Mouse (Mus musculus): ENCODE data around the gene Hbp1. TPM values are rescaled to one million over a fixed set of nuclear protein-coding genes. Genes with fewer than 3 reads are reported as not detected.

The Hbp1 gene
- polyA plus RNA-seq, 1 experiment from 2014 or later = 133 TPM

- H3K4me3 ChIP-seq (replicated peaks) = no peak overlapping the region
- H3K4me2 ChIP-seq = no peak overlapping the region
- H3K27ac ChIP-seq = no peak overlapping the region
- WGBS = 95% methylated on average over 3 of the region's 3 CpGs
- no peak overlapping the region for H3K9ac ChIP-seq (replicated peaks)
- H3K9me3 ChIP-seq = no peaks in the 10 kb centered on the region
- no peaks in the 10 kb centered on the region for H3K4me1 ChIP-seq (replicated peaks)
- no peaks in the 10 kb centered on the region for H3K27me3 ChIP-seq
- no peak for ATAC-seq (ENCODE audit: insufficient number of reproducible peaks, insufficient read depth, low FRiP score, low TSS enrichment, low read depth)
- peaks cover 85% of the 10 kb centered on the region for H3K36me3 ChIP-seq
Observed at GRCm38 (mm10) chr12:31931818-31932217, 18.5 kb downstream of the Hbp1 start.

DNA sequence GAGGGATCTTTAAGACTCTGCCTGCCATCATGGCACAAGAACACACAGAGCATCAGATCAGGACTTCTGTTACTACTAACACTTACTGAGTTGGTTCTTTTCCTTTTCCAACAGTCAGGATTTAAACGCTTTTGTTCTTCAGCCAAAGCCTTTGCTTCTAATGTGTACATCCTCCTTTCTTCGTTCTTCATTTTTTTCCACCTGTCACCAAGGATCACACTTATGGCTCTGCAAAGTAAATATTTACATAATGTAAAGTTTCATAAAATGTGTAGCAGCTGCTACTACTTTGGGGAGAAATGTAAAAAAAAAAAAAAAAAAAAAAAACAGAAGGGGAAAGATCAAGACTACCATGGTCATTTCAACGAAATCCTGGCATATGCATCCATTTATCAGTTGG is 21.8 kb downstream of the Hbp1 start:
- H3K4me3 ChIP-seq (replicated peaks) = no peak overlapping the region
- no peak for ATAC-seq (ENCODE audit: insufficient number of reproducible peaks, insufficient read depth, low FRiP score, low TSS enrichment, low read depth)
- H3K4me2 ChIP-seq = no peak overlapping the region
- no peak overlapping the region for H3K9ac ChIP-seq (replicated peaks)
- 0 out of 2 replicates have a peak, but pooled peaks cover 3% of the 10 kb centered on the region for H3K4me1 ChIP-seq (replicated peaks)
- WGBS = 91% methylated on average over 3 of the region's 3 CpGs
- no peaks in the 10 kb centered on the region for H3K27me3 ChIP-seq
- H3K9me3 ChIP-seq = no peaks in the 10 kb centered on the region
- H3K36me3 ChIP-seq = peaks cover 85% of the 10 kb centered on the region
- no peak overlapping the region for H3K27ac ChIP-seq

- Histone ChIP-seq H3K36me3 (peaks cover 75% of the 10 kb centered on the region), H3K27ac (no peak overlapping the region), H3K4me2 (no peak overlapping the region), H3K27me3 (no peaks in the 10 kb centered on the region), H3K4me3 (replicated peaks) (no peak overlapping the region), H3K9ac (replicated peaks) (no peak overlapping the region), H3K4me1 (replicated peaks) (peaks cover 7% of the 10 kb centered on the region; the same call in 1 of the 2 replicates), H3K9me3 (no peaks in the 10 kb centered on the region)
- 67% methylated on average over 4 of the region's 4 CpGs for WGBS
- ATAC-seq (ENCODE audit: insufficient number of reproducible peaks, insufficient read depth, low FRiP score, low TSS enrichment, low read depth) = no peak; the same call in 1 of the 2 replicates
Observed at GRCm38 (mm10) chr12:31926661-31927061, 23.7 kb downstream of the Hbp1 start.

DNA sequence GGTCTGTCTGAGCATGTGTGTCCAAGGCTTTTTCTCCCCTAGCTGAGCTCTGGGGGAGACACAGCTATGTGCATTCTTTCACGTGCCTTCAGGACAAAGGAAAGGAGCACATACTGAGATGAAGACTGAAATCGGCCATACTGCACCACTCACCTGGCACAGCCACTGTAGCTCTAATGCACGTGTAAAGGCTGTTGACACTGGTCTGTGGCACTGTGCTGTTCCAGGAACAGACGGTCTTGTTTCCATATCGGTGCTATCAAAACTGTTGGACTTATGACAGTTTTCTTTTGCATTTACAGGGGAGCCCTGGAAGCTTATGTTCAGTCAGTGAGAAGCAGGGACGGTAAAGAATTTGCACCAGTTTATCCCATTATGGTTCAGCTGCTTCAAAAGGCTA is 25.0 kb downstream of the Hbp1 start:
- Histone ChIP-seq H3K4me1 (replicated peaks) (peaks cover 7% of the 10 kb centered on the region; the same call in 1 of the 2 replicates), H3K36me3 (peaks cover 70% of the 10 kb centered on the region), H3K9ac (replicated peaks) (no peak overlapping the region), H3K27ac (0 out of 2 replicates have a peak overlapping the region, but pooled peaks have one; percentile 5), H3K9me3 (no peaks in the 10 kb centered on the region), H3K4me3 (replicated peaks) (no peak overlapping the region), H3K4me2 (no peak overlapping the region), H3K27me3 (no peaks in the 10 kb centered on the region)
- 80% methylated on average over 6 of the region's 6 CpGs for WGBS
- ATAC-seq (ENCODE audit: insufficient number of reproducible peaks, insufficient read depth, low FRiP score, low TSS enrichment, low read depth) = no peak

- WGBS = 88% methylated on average over 3 of the region's 3 CpGs
- Histone ChIP-seq H3K36me3 (peaks cover 69% of the 10 kb centered on the region), H3K9ac (replicated peaks) (no peak overlapping the region)
Observed at GRCm38 (mm10) chr12:31924135-31924534, 26.2 kb downstream of the Hbp1 start.

GRCm38 (mm10) chr12:31920464-31921405 is 29.6 kb downstream of the Hbp1 start:
- Histone ChIP-seq H3K27ac (no peak overlapping the region), H3K9me3 (no peaks in the 10 kb centered on the region), H3K9ac (replicated peaks) (no peak overlapping the region), H3K36me3 (peaks cover 51% of the 10 kb centered on the region), H3K4me2 (no peak overlapping the region), H3K27me3 (no peaks in the 10 kb centered on the region), H3K4me3 (replicated peaks) (no peak overlapping the region), H3K4me1 (replicated peaks) (peaks cover 7% of the 10 kb centered on the region; the same call in 1 of the 2 replicates)
- WGBS = 87% methylated on average over 18 of the region's 18 CpGs
- no peak for ATAC-seq (ENCODE audit: insufficient number of reproducible peaks, insufficient read depth, low FRiP score, low TSS enrichment, low read depth)

More at GRCm38 (mm10) chr12:31924135-31924534, 26.2 kb downstream of the Hbp1 start:
- Histone ChIP-seq H3K9me3 (no peaks in the 10 kb centered on the region), H3K4me3 (replicated peaks) (no peak overlapping the region), H3K4me1 (replicated peaks) (peaks cover 7% of the 10 kb centered on the region; the same call in 1 of the 2 replicates), H3K27ac (no peak overlapping the region), H3K4me2 (no peak overlapping the region), H3K27me3 (no peaks in the 10 kb centered on the region)
- no peak for ATAC-seq (ENCODE audit: insufficient number of reproducible peaks, insufficient read depth, low FRiP score, low TSS enrichment, low read depth)

DNA sequence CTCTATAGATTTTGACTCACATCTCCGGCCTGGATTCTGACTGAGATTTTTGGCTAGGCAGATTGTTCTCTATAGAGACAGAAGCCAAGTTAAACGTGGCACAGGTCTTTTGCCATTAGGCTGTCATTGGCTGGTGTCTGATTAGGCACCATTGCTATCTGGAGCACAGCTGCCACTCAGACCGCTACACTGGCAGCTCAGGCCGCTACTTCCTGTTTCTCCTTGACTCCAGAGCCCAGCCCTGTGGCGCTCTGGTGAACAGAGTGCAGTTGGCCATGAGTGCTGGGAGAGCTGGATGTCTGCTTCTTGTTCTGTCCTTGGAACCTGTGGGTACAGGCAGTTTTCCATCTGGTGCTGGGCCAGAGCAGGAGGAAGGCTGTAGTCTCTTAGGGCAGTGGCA is 33.1 kb downstream of the Hbp1 start:
- Histone ChIP-seq H3K36me3 (peaks cover 26% of the 10 kb centered on the region), H3K4me1 (replicated peaks) (no peaks in the 10 kb centered on the region), H3K27me3 (no peaks in the 10 kb centered on the region), H3K4me3 (replicated peaks) (no peak overlapping the region), H3K9me3 (no peaks in the 10 kb centered on the region), H3K27ac (no peak overlapping the region), H3K9ac (replicated peaks) (no peak overlapping the region), H3K4me2 (no peak overlapping the region)
- WGBS = 80% methylated on average over 5 of the region's 5 CpGs
- ATAC-seq (ENCODE audit: insufficient number of reproducible peaks, insufficient read depth, low FRiP score, low TSS enrichment, low read depth) = peak; percentile 56; the same call in 1 of the 2 replicates

DNA sequence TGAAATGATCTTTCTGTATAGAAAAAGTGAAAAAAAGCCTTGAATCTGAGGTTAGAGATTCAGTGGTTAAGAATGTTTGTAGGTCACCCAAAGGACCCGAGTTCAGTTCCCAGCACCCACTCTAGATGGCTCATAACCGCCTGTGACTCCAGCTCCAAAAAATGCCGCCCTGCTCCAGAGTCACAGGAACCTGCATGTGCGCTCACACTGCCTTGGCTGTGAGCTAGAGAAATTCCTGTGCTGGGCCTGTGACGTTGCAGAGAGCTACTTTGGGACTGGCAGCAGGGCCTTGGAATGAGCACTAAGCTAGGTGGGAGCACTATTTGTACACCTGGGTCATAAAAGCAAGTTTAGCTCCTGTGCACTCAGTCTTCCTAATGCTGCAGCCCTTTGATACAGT is 33.6 kb downstream of the Hbp1 start:
- 94% methylated on average over 5 of the region's 5 CpGs for WGBS

DNA sequence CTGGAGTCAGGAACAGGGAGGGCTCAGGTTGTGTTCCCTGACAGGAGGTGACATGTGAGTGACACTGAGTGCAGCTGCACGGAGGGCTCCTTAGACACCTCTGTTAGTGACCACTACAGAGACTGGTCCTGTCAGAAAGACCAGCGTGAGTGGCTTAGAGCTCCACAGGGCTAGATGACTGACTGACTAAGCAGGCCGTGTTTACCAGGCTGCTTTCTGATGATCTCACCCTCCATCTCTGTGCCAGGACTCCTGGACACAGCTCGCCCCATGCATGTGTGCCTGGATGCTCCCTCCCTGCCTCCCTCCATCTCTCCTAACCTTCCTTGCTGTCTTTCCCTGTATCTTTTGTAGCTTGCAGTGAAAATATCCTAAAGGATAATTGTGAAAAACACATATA is 36.7 kb downstream of the Hbp1 start:
- ATAC-seq (ENCODE audit: insufficient number of reproducible peaks, insufficient read depth, low FRiP score, low TSS enrichment, low read depth) = no peak
- H3K27me3 ChIP-seq = no peaks in the 10 kb centered on the region
- no peak overlapping the region for H3K9ac ChIP-seq (replicated peaks)
- H3K36me3 ChIP-seq = peaks cover 7% of the 10 kb centered on the region; the same call in 1 of the 2 replicates
- WGBS = 72% methylated on average over 4 of the region's 4 CpGs
- H3K4me1 ChIP-seq (replicated peaks) = no peaks in the 10 kb centered on the region
- no peak overlapping the region for H3K27ac ChIP-seq
- H3K9me3 ChIP-seq = no peaks in the 10 kb centered on the region
- no peak overlapping the region for H3K4me3 ChIP-seq (replicated peaks)
- H3K4me2 ChIP-seq = no peak overlapping the region

More for the DNA sequence above, 33.6 kb downstream of the Hbp1 start:
- Histone ChIP-seq H3K27ac (no peak overlapping the region), H3K4me3 (replicated peaks) (no peak overlapping the region), H3K4me1 (replicated peaks) (no peaks in the 10 kb centered on the region), H3K9me3 (no peaks in the 10 kb centered on the region), H3K36me3 (peaks cover 26% of the 10 kb centered on the region), H3K4me2 (no peak overlapping the region), H3K9ac (replicated peaks) (no peak overlapping the region), H3K27me3 (no peaks in the 10 kb centered on the region)
- ATAC-seq (ENCODE audit: insufficient number of reproducible peaks, insufficient read depth, low FRiP score, low TSS enrichment, low read depth) = no peak

GRCm38 (mm10) chr12:31912966-31913551 is 37.3 kb downstream of the Hbp1 start:
- H3K4me2 ChIP-seq = no peak overlapping the region
- no peak overlapping the region for H3K27ac ChIP-seq
- H3K9me3 ChIP-seq = no peaks in the 10 kb centered on the region
- WGBS = 85% methylated on average over 6 of the region's 6 CpGs
- H3K4me3 ChIP-seq (replicated peaks) = no peak overlapping the region
- H3K4me1 ChIP-seq (replicated peaks) = no peaks in the 10 kb centered on the region
- no peak for ATAC-seq (ENCODE audit: insufficient number of reproducible peaks, insufficient read depth, low FRiP score, low TSS enrichment, low read depth)
- H3K9ac ChIP-seq (replicated peaks) = no peak overlapping the region
- H3K36me3 ChIP-seq = 0 out of 2 replicates have a peak, but pooled peaks cover 3% of the 10 kb centered on the region
- no peaks in the 10 kb centered on the region for H3K27me3 ChIP-seq

DNA sequence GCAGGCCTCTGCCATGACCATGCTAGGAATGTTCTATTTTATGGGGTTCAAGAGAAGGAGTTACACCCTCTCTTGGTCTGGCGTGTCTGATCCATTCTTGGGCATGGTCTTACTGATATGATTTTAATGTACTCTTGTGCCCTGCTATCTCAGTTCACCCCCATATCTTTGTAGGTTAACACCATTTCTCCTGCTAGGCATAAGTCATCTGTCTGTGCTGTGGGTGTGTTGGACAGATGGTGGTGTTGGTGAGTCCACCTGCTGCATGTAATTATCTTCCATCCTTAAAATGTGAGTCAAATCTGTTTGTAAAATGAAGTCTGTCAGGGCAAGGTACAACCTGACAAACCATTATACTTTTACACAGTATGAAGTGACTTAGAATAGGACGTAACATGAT is 42.9 kb downstream of the Hbp1 start:
- no peaks in the 10 kb centered on the region for H3K9me3 ChIP-seq
- H3K36me3 ChIP-seq = peaks cover 10% of the 10 kb centered on the region; the same call in 1 of the 2 replicates
- H3K27ac ChIP-seq = no peak overlapping the region
- H3K4me1 ChIP-seq (replicated peaks) = no peaks in the 10 kb centered on the region
- H3K4me2 ChIP-seq = no peak overlapping the region
- no peaks in the 10 kb centered on the region for H3K27me3 ChIP-seq
- no peak overlapping the region for H3K4me3 ChIP-seq (replicated peaks)
- ATAC-seq (ENCODE audit: insufficient number of reproducible peaks, insufficient read depth, low FRiP score, low TSS enrichment, low read depth) = no peak
- H3K9ac ChIP-seq (replicated peaks) = no peak overlapping the region
- WGBS = 96% methylated on average over 2 of the region's 2 CpGs
